Mouse (Mus musculus): ENCODE measurements around the gene Bud13. TPM values are rescaled to one million over a fixed set of nuclear protein-coding genes. Genes with fewer than 3 reads are reported as not detected.

Gene Bud13
- polyA plus RNA-seq (2012; rRNA removed) = 9.8 and 9.9 TPM in 2 replicates

- peak; percentile 94 for DNase-seq (ENCODE audit: low spot score)
These were observed at the start of gene Bud13 for GRCm38 (mm10) chr9:46282631-46283436. Gene Bud13 (plus strand): TSS chr9:46283008.

DNA sequence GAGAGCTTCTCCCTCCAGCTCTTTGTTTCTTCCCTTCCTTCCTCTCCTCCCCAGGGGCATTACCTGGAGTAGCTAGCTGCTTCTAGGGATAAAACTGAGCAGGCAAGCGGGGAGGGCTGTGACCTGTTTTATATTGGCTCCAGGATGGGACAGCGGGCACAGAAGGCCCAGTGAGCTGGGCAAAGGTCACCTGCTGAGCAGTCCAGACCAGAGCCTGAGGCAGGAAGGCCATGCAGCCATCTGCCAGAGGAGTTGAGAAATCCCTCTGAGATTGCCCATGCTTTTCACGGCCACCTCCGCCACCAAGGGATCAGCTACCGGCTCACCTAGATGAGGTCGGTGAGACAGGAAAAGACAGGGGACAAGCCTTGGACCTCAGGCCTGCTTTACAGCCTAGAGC is 47.6 kb upstream of the Bud13 start:
- DNase-seq (ENCODE audit: low spot score) = no peak

GRCm38 (mm10) chr9:46235596-46235648 is 47.4 kb upstream of the Bud13 start, which contains the start of gene Apoc3:
Gene Apoc3 (minus strand): TSS chr9:46235636.
- DNase-seq (ENCODE audit: low spot score) = no peak

- DNase-seq (ENCODE audit: low spot score) = no peak
These were observed 47.2 kb upstream of the Bud13 start for GRCm38 (mm10) chr9:46235649-46236048.

GRCm38 (mm10) chr9:46238850-46239249 is 44.0 kb upstream of the Bud13 start:
- DNase-seq (ENCODE audit: low spot score) = no peak

DNA sequence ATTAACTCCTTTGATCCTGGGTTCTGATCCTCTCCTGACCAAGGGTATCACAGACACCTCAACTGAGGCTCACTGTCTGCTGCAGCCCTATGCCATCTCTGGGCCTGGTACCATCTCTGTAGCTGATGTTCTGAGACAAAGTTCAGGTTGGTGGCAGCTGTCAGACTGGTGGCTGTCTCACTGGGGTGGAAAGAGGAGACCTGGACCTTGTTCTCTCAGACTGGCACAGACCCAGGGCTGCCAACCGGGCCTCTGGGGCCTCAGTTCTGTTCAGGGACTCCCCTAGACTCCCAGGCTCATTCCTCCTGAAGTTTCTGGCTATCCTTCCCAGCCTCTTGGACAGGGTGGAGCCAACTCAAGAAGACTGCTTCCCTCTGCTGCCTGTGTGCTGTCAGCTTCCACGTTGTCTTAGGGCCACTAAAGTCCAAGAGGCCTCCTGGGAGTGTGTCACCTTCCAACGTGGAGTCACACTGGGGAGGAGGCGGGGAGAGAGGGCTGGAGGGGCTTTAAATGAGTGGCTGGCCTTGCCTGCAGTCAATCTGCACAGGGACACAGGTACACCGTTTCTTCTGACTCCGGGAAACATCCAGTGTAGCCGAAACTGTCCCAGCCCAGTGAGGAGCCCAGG is 42.2 kb upstream of the Bud13 start, which contains the start of gene Apoa4:
Gene Apoa4 (plus strand): TSS at position 171 of the 628 bp plus-strand sequence.
- no peak for DNase-seq (ENCODE audit: low spot score)

GRCm38 (mm10) chr9:46241818-46242217 is 41.0 kb upstream of the Bud13 start:
- DNase-seq (ENCODE audit: low spot score) = no peak

DNA sequence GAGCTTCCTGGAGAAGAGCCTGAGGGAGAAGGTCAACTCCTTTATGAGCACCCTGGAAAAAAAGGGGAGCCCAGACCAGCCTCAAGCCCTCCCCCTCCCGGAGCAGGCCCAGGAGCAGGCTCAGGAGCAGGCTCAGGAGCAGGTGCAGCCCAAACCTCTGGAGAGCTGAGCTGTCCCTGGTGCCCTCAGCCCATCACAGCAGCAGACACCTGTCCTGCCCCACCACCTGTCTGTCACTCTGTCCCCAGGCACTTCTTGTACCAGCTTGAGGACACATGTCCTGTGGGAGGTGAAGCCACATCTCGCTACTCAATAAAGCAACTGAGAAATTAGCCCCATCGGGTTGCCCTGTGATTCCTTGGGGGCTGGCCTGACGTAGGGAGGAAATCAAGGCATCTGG is 39.7 kb upstream of the Bud13 start:
- DNase-seq (ENCODE audit: low spot score) = no peak

GRCm38 (mm10) chr9:46243584-46243983 is 39.2 kb upstream of the Bud13 start:
- DNase-seq (ENCODE audit: low spot score) = no peak

GRCm38 (mm10) chr9:46246752-46247324 is 36.0 kb upstream of the Bud13 start:
- DNase-seq (ENCODE audit: low spot score) = no peak

DNA sequence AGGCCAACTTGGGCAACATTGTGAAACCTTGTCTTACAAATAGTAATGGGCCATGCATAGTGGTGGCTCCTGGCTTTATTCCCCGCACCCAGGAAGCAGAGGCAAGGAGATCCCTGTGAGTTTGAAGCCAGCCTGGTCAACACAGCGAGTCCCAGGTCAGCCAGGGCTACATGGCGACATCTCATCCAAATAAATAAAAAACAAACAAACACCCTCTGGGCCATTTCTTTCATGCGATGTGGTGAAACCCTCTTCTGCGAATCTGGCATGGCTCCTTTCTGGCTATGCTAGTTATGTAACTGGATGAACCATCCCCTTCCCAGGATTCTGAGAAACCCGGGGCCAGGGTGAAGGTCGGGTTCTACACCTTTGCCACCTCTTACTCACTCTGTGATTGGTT is 26.6 kb upstream of the Bud13 start:
- no peak for DNase-seq (ENCODE audit: low spot score)

DNA sequence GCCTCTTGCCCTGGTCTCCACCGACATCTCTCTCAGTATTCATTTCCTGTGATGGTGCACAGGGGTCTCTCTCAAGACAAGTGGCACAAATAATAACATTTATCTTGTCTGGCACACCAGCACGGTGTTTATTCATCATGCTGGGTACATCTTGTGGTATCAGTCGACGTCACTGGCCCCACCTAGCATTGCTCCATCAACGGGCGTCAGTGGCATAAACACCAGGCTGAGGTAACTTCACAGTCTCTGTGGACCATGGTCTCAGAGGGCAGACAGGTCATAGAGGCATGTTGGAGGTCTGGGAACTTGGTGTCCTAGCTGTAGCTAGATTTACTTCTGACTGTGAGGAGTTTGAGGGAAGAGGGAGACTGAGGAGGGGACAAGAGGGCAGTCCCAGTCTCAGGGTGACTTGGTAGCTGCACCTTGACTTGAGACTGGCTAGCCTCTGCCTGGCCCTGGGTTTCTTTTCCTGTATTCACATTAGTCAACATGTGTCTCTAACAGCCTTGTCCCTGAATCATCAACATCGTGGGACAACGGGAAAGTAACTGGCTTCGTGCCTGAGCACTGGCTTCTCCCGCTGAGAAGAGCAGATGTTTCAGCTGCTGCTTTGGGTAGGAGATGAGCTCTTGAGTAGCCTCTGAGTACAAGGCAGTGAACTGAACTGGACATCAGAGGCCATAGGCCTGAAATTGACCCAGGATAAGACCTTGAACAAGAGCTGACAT is 26.0 kb upstream of the Bud13 start:
- DNase-seq (ENCODE audit: low spot score) = no peak

- no peak for DNase-seq (ENCODE audit: low spot score)
These were observed 25.3 kb upstream of the Bud13 start for GRCm38 (mm10) chr9:46257546-46257945.

DNA sequence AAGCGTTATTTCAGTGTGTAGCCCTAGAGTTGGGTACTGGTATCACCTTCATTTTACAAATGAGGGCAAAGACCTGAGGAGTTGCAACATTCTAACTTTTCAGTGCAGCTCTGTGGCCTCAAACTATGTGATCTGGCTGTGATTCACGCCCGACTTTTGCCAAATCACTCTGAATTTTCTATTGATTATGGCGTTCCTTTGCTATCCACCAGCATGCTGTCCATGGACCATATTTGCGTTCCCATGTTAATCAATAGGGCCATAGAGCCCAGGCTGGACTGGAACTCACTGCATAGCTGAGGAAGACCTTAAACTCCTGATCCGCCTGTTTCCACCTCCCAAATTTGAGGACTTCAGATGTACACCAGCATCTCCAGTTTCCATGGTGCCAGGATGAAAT is 23.7 kb upstream of the Bud13 start:
- DNase-seq (ENCODE audit: low spot score) = no peak

DNA sequence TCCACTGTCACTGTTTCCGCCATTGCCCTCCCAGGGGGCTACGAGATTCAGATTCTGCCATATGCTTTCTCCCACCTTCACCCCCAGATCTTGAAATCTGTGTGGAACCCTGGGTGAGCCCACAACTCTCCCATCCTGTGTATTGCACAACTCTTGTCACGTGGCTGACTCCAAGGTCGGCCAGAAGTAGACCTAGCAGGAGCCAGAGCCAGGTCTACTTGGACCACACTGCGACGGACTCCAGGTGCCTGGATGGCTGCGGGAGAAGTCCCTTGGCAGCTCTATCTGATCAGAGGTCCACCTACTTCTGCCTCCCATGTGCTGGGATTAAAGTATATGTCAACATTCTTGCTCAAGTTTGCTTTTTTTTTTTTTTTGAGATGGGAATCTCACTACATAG is 21.7 kb upstream of the Bud13 start:
- no peak for DNase-seq (ENCODE audit: low spot score)

GRCm38 (mm10) chr9:46268343-46268873 is 14.4 kb upstream of the Bud13 start, which contains the start of gene Apoa5:
Gene Apoa5 (plus strand): TSS chr9:46268633.
- no peak for DNase-seq (ENCODE audit: low spot score)

- no peak for DNase-seq (ENCODE audit: low spot score)
These were observed 13.7 kb upstream of the Bud13 start for GRCm38 (mm10) chr9:46269125-46269524.

DNA sequence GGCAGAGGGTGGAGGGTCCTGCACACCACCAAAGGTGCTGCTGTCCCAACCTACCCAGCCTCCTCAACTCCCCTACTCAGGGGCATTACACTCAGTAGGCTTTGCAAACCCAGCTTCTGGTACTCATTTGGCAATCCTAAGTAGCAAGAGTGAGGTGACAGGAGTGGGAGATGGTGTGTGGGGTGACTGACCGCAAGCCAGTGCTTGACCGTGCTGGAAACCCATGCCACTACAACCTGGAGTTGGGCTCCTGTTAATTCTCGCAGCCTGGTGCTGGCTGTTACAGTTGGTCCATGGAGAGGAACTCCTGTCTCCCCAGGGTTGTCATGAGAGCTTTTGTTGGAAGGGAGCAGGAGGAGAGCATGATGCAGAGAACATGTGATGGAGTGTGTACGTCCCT is 12.0 kb upstream of the Bud13 start:
- DNase-seq (ENCODE audit: low spot score) = no peak

- DNase-seq (ENCODE audit: low spot score) = no peak
These were observed 10.7 kb upstream of the Bud13 start for GRCm38 (mm10) chr9:46272070-46272469.

DNA sequence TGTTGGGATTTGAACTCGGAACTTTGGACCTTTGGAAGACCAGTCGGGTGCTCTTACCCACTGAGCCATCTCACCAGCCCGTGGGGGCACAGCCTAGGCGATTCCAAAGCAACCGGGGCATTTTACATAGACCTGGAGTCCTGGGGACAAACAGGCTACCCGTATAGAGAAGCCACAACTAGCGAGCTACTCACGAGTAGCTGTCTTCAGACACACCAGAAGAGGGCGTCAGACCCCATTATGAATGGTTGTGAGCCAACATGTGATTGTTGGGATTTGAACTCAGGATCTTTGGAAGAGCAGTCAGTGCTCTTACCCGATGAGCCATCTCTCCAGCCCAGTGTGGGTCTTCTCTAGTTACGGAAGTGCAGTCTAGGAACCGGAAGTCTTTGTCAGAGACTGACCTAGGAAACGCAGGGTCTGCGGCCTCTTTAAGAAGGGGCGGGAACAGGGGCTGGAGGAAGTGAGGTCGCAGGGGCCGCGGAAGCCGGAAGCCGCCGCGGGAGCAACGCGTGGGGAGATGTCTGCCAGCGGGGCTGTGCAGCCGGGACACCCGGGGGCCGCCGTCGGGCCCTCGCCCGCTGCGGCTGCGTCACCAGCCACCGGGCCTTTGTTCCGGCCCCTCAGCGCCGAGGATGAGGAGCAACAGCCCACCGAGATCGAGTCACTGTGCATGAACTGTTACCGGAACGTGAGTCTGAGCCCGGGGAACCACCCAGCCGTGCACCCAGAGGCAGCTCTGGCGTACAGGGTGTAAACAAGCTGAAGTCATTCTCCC is 9.9 kb upstream of the Bud13 start, which contains the start of gene Zpr1:
Gene Zpr1 (plus strand): TSS at position 388 of the 778 bp plus-strand sequence.
- peak; percentile 78 for DNase-seq (ENCODE audit: low spot score)

- DNase-seq (ENCODE audit: low spot score) = no peak
These were observed 8.3 kb upstream of the Bud13 start for GRCm38 (mm10) chr9:46274494-46274893.

DNA sequence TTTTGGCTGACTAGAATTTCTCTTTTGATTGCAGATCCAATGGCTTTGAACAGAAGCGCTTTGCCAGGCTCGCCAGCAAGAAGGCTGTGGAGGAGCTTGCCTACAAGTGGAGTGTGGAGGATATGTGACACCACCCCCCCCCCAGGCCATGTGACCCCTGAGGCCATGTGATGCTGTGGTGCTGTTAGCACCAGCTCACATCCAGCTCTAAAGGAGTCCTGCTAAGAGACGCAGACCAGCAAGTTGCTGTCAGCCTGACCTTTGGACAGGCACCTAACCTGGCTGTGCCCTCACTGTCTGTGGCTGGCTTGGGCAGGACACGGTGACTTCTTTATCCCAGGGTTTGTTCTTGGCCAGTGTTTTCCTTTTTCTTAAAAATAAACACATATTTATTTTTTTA is 15.6 kb downstream of the Bud13 start:
- no peak for DNase-seq (ENCODE audit: low spot score)
